Mouse (Mus musculus) intestine, postnatal 0 days (tissue): ENCODE data around the gene Bbs9. TPM values are rescaled to one million over a fixed set of nuclear protein-coding genes. Genes with fewer than 3 reads are reported as not detected.

Experiments used
- ATAC-seq: fragments of 200-750 bp; cut with Nextera tagmentation; 2 replicates; pipeline ENCODE4 v1.8.0; 2017; ENCODE audit warnings: mild to moderate bottlenecking, moderate TSS enrichment, moderate library complexity
- H3K27ac ChIP-seq: fragments of 300-500 bp; sonication (generic); 2 replicates; pipeline ENCODE4 v1.5.1; 2014; ENCODE audit warnings: mild to moderate bottlenecking, low read depth, low read length, moderate library complexity
- H3K27me3 ChIP-seq: fragments of 300-500 bp; sonication (generic); replicated peaks from 2 replicates; pipeline ENCODE4 v1.6.1; 2014; ENCODE audit warnings: low read length, mixed read lengths; ENCODE audit not compliant: control insufficient read depth, insufficient read depth
- H3K36me3 ChIP-seq: fragments of 300-500 bp; sonication (generic); 2 replicates; pipeline ENCODE4 v1.6.1; 2014; ENCODE audit warnings: mild to moderate bottlenecking, moderate library complexity; ENCODE audit not compliant: control insufficient read depth, insufficient read depth
- H3K4me1 ChIP-seq: fragments of 300-500 bp; sonication (generic); replicated peaks from 2 replicates; pipeline ENCODE4 v1.6.1; 2014; ENCODE audit warnings: antibody characterized with exemption, low read length, mixed read lengths; ENCODE audit not compliant: control insufficient read depth, insufficient read depth
- H3K4me2 ChIP-seq: fragments of 300-500 bp; sonication (generic); replicated peaks from 2 replicates; pipeline ENCODE4 v1.6.1; 2014; ENCODE audit warnings: low read depth, mild to moderate bottlenecking, moderate library complexity
- H3K4me3 ChIP-seq: fragments of 300-500 bp; sonication (generic); 2 replicates; pipeline ENCODE4 v1.5.1; 2014; ENCODE audit warnings: low read depth, low read length
- H3K9ac ChIP-seq: fragments of 300-500 bp; sonication (generic); 2 replicates; pipeline ENCODE4 v1.6.1; 2014; ENCODE audit warnings: mild to moderate bottlenecking, low read depth, low read length
- H3K9me3 ChIP-seq: fragments of 300-500 bp; sonication (generic); 2 replicates; pipeline ENCODE4 v1.6.1; 2016; ENCODE audit warnings: mixed run types; ENCODE audit not compliant: control insufficient read depth
- CTCF ChIP-seq: sonication (generic); IDR thresholded peaks from 2 replicates; pipeline ENCODE4 v1.5.1; 2016; ENCODE audit warnings: low read depth, mild to moderate bottlenecking, control low read depth, antibody characterized with exemption, moderate library complexity
- WGBS: fragments of 180-500 bp; shearing (Covaris S2); extraction: QIAGEN DNeasy Blood & Tissue Kit; methylation state at CpG from one replicate; pipeline ENCODE4 v1.1.7; 2014; 5-methylcytosine and 5-hydroxymethylcytosine counted together
- polyA plus RNA-seq: library from polyadenylated mRNA; unstranded; fragments of >200 nt; fragmentation: Nextera tagmentation; extraction: Ambion mirVana; gene quantifications from 2 replicates; pipeline ENCODE4 v1.2.1, GENCODE M21; 2015

Bbs9 gene
- polyA plus RNA-seq, 1 experiment from 2014 or later = 4.9 TPM

- Histone ChIP-seq H3K4me3 (no peak overlapping the region), H3K27me3 (no peaks in the 10 kb centered on the region), H3K4me2 (no peak overlapping the region), H3K36me3 (no peaks in the 10 kb centered on the region), H3K4me1 (no peaks in the 10 kb centered on the region), H3K9ac (no peak overlapping the region), H3K9me3 (no peaks in the 10 kb centered on the region), H3K27ac (no peak overlapping the region)
- TF ChIP-seq CTCF = no peak
- WGBS = 90% methylated on average over 3 of the region's 3 CpGs
- ATAC-seq = no peak
Observed at GRCm38 (mm10) chr9:22584221-22584620, 108.7 kb downstream of the Bbs9 start.

GRCm38 (mm10) chr9:22593032-22593431, 117.5 kb downstream of the Bbs9 start:
- no peak overlapping the region for H3K27ac ChIP-seq
- WGBS = 95% methylated on average over 5 of the region's 5 CpGs
- no peak for TF ChIP-seq CTCF

GRCm38 (mm10) chr9:22596650-22597049, 121.1 kb downstream of the Bbs9 start:
- Histone ChIP-seq H3K9me3 (no peaks in the 10 kb centered on the region), H3K4me3 (no peak overlapping the region), H3K4me2 (no peak overlapping the region), H3K4me1 (no peaks in the 10 kb centered on the region), H3K36me3 (no peaks in the 10 kb centered on the region), H3K27ac (no peak overlapping the region), H3K27me3 (no peaks in the 10 kb centered on the region), H3K9ac (no peak overlapping the region)
- WGBS = 53% methylated on average over 2 of the region's 2 CpGs
- no peak for TF ChIP-seq CTCF
- ATAC-seq = no peak

More at GRCm38 (mm10) chr9:22593032-22593431, 117.5 kb downstream of the Bbs9 start:
- no peaks in the 10 kb centered on the region for H3K4me1 ChIP-seq
- H3K9me3 ChIP-seq = no peaks in the 10 kb centered on the region
- no peak overlapping the region for H3K4me2 ChIP-seq
- no peaks in the 10 kb centered on the region for H3K27me3 ChIP-seq
- no peak overlapping the region for H3K9ac ChIP-seq
- no peaks in the 10 kb centered on the region for H3K36me3 ChIP-seq
- H3K4me3 ChIP-seq = no peak overlapping the region
- ATAC-seq = no peak

GRCm38 (mm10) chr9:22613271-22613824, 137.8 kb downstream of the Bbs9 start:
- no peak overlapping the region for H3K9ac ChIP-seq
- no peaks in the 10 kb centered on the region for H3K36me3 ChIP-seq
- H3K4me1 ChIP-seq = no peaks in the 10 kb centered on the region
- no peak overlapping the region for H3K4me2 ChIP-seq
- no peak for TF ChIP-seq CTCF
- no peaks in the 10 kb centered on the region for H3K9me3 ChIP-seq
- no peaks in the 10 kb centered on the region for H3K27me3 ChIP-seq
- no peak overlapping the region for H3K4me3 ChIP-seq
- H3K27ac ChIP-seq = no peak overlapping the region
- ATAC-seq = no peak
- 79% methylated on average over 6 of the region's 6 CpGs for WGBS

- no peak for TF ChIP-seq CTCF
- H3K4me3 ChIP-seq = no peak overlapping the region
- no peak for ATAC-seq
- no peaks in the 10 kb centered on the region for H3K4me1 ChIP-seq
- no peak overlapping the region for H3K27ac ChIP-seq
- H3K4me2 ChIP-seq = no peak overlapping the region
- H3K27me3 ChIP-seq = no peaks in the 10 kb centered on the region
- H3K36me3 ChIP-seq = no peaks in the 10 kb centered on the region
- no peaks in the 10 kb centered on the region for H3K9me3 ChIP-seq
- no peak overlapping the region for H3K9ac ChIP-seq
- 87% methylated on average over 1 of the region's 1 CpGs for WGBS
Observed at GRCm38 (mm10) chr9:22619245-22619644, 143.7 kb downstream of the Bbs9 start.

- no peak overlapping the region for H3K4me3 ChIP-seq
- no peaks in the 10 kb centered on the region for H3K27me3 ChIP-seq
- H3K27ac ChIP-seq = no peak overlapping the region
- H3K36me3 ChIP-seq = no peaks in the 10 kb centered on the region
- H3K9ac ChIP-seq = no peak overlapping the region
- WGBS = 59% methylated on average over 9 of the region's 9 CpGs
- TF ChIP-seq CTCF = peak; percentile 78
- no peak overlapping the region for H3K4me2 ChIP-seq
- H3K9me3 ChIP-seq = no peaks in the 10 kb centered on the region
- ATAC-seq = no peak
- no peaks in the 10 kb centered on the region for H3K4me1 ChIP-seq
Observed at GRCm38 (mm10) chr9:22624966-22625365, 149.5 kb downstream of the Bbs9 start.

- H3K27me3 ChIP-seq = no peaks in the 10 kb centered on the region
- H3K4me1 ChIP-seq = no peaks in the 10 kb centered on the region
- no peak overlapping the region for H3K4me3 ChIP-seq
- ATAC-seq = no peak
- TF ChIP-seq CTCF = no peak
- H3K4me2 ChIP-seq = no peak overlapping the region
- no peaks in the 10 kb centered on the region for H3K36me3 ChIP-seq
- H3K9ac ChIP-seq = no peak overlapping the region
- WGBS = 89% methylated on average over 3 of the region's 3 CpGs
- no peak overlapping the region for H3K27ac ChIP-seq
- no peaks in the 10 kb centered on the region for H3K9me3 ChIP-seq
Observed at GRCm38 (mm10) chr9:22626014-22626413, 150.5 kb downstream of the Bbs9 start.
